Comparison of ENCODE assay signal across 8 mouse cellular contexts in the genomic region with DNA sequence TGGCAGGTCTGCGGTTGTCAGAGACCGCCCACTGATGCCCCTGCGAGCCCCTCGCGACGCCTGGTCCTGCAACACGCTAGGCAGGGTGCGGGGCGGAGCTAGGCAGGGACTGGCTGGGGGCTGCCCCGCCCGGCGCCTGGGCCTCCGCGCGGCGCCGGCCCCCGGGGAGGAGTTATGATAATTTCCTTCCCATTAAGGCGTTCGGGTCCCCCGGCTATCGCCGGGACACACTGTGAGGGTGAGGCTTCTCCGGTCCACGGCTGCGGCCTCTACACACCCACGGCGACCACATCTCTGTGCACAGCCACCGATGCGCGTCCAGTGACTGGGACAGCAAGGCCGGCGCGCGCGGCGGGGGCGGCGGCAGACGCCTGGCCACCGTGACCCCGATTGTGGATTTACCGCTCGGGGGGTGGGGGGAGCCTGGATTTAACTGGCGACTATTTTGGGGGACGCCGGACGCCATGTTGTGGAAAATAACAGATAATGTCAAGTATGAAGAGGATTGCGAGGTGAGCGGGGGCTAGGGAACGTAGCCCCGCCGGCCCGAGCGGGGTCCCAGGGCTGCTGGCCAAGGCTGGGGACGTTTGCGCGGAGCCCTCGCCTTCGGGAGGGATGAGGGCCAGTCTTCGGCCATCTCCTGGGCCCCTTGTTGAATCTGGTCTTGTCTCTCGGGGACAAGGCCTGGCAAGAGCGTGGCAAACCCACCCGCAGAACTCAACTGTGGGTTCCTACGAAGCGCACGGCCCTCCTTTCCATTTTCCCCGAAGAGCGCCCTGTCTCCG. TPM values are rescaled to one million over a fixed set of nuclear protein-coding genes. Genes with fewer than 3 reads are reported as not detected.
DNase-seq lines count a peak whose midpoint lies in the region; ATAC-seq lines count a peak whose summit lies in the region.

A gene (plus strand): TSS at position 223 of the 785 bp plus-strand sequence.

- H3K27me3 ChIP-seq in heart, embryonic 16.5 days (ENCODE audit: control insufficient read depth, insufficient read depth, low read length) = peaks cover 97% of the 10 kb centered on the region
- H3K27me3 ChIP-seq in limb, embryonic 13.5 days = peaks cover 99% of the 10 kb centered on the region
- peaks cover 100% of the 10 kb centered on the region for H3K27me3 ChIP-seq in neural tube, embryonic 11.5 days (ENCODE audit: control insufficient read depth, insufficient read depth, low read length)

- under 1% methylated on average over 70 of the region's 70 CpGs for WGBS in heart, embryonic 16.5 days
- whole genome bisulfite sequencing in limb, embryonic 13.5 days = under 1% methylated on average over 59 of the region's 70 CpGs
- under 1% methylated on average over 70 of the region's 70 CpGs for WGBS in neural tube, embryonic 11.5 days

- H3K9ac ChIP-seq in heart, embryonic 16.5 days (ENCODE audit: low read length) = no peak within 1 kb of the TSS
- peak within 1 kb of the TSS; percentile 50 for H3K9ac ChIP-seq in limb, embryonic 13.5 days
- H3K9ac ChIP-seq in neural tube, embryonic 11.5 days (ENCODE audit: low read length) = no peak within 1 kb of the TSS

- H3K4me3 ChIP-seq in heart, embryonic 16.5 days (ENCODE audit: low read length) = peak within 1 kb of the TSS; percentile 43
- H3K4me3 ChIP-seq in limb, embryonic 13.5 days = peak within 1 kb of the TSS; percentile 45
- peak within 1 kb of the TSS; percentile 25 for H3K4me3 ChIP-seq in neural tube, embryonic 11.5 days (ENCODE audit: low read depth, low read length)

- peaks cover 17% of the 10 kb centered on the region; the same call in 1 of the 2 replicates for H3K4me1 ChIP-seq in heart, embryonic 16.5 days (ENCODE audit: control insufficient read depth, insufficient read depth, low read length)
- H3K4me1 ChIP-seq in limb, embryonic 13.5 days = peaks cover 57% of the 10 kb centered on the region
- peaks cover 21% of the 10 kb centered on the region for H3K4me1 ChIP-seq in neural tube, embryonic 11.5 days (ENCODE audit: control insufficient read depth, insufficient read depth, low read length)

- no peak within 1 kb of the TSS for H3K27ac ChIP-seq in heart, embryonic 16.5 days (ENCODE audit: low read length)
- H3K27ac ChIP-seq in limb, embryonic 13.5 days = no peak within 1 kb of the TSS
- H3K27ac ChIP-seq in neural tube, embryonic 11.5 days (ENCODE audit: low read depth, low read length) = no peak within 1 kb of the TSS

- ATAC-seq in heart, embryonic 16.5 days (replicated peaks; ENCODE audit: extremely low read depth, insufficient read depth, low FRiP score) = peak; percentile 61
- ATAC-seq in limb, embryonic 13.5 days (ENCODE audit: low FRiP score, low read depth) = peak; percentile 49; the same call in 1 of the 2 replicates
- ATAC-seq in neural tube, embryonic 11.5 days (ENCODE audit: insufficient read depth, low FRiP score, low TSS enrichment) = peak; percentile 26

- DNase-seq in adrenal gland, adult (ENCODE audit: inconsistent age in 2 of 2, low spot score in 1 of 2) = peak; percentile 27 to 72
- no peak for DNase-seq in adrenal gland, adult 8-10 months
- peak; percentile 55 for DNase-seq in adrenal gland, postnatal 25 days
- DNase-seq in neural tube, embryonic 11.5 days (ENCODE audit: low spot score) = peak; percentile 74
- no peak for DNase-seq in T-cell, adult 2 months (ENCODE audit: low spot score)
- DNase-seq in cerebellum, postnatal 36 days = no peak

- H3K4me2 ChIP-seq in heart, embryonic 16.5 days (ENCODE audit: low read depth, low read length) = peak within 1 kb of the TSS; percentile 62
- peak within 1 kb of the TSS; percentile 73 for H3K4me2 ChIP-seq in limb, embryonic 13.5 days (replicated peaks)
- H3K4me2 ChIP-seq in neural tube, embryonic 11.5 days (ENCODE audit: low read depth) = peak within 1 kb of the TSS; percentile 47

- no peaks in the 10 kb centered on the region for H3K9me3 ChIP-seq in heart, embryonic 16.5 days (replicated peaks; ENCODE audit: control insufficient read depth, low read length)
- H3K9me3 ChIP-seq in limb, embryonic 13.5 days = no peaks in the 10 kb centered on the region
- no peaks in the 10 kb centered on the region for H3K9me3 ChIP-seq in neural tube, embryonic 11.5 days (ENCODE audit: control insufficient read depth, low read length)

- no peaks in the 10 kb centered on the region for H3K36me3 ChIP-seq in heart, embryonic 16.5 days (ENCODE audit: control insufficient read depth, insufficient read depth)
- H3K36me3 ChIP-seq in limb, embryonic 13.5 days = no peaks in the 10 kb centered on the region
- H3K36me3 ChIP-seq in neural tube, embryonic 11.5 days (ENCODE audit: control insufficient read depth, insufficient read depth, low read length) = no peaks in the 10 kb centered on the region

RNA-seq across cellular contexts. Expression of the gene that starts here (rescaled TPM):
- total RNA-seq in adrenal gland, adult 8-10 months (2022) = not detected
- not detected in 2 replicates for total RNA-seq in adrenal gland, postnatal 25 days (2021)
- polyA plus RNA-seq in heart, embryonic 16.5 days (2015; fragmentation: Nextera tagmentation; extraction: Ambion mirVana) = 0.15 and 0.22 TPM in 2 replicates
- polyA plus RNA-seq in limb, embryonic 13.5 days (2015; fragmentation: Nextera tagmentation; extraction: Ambion mirVana) = 4.0 and 4.9 TPM in 2 replicates
- polyA plus RNA-seq in neural tube, embryonic 11.5 days (2014; fragmentation: Nextera tagmentation; extraction: Ambion mirVana) = 0.76 and 1.3 TPM in 2 replicates

Comparison
In these comparisons a context has a peak if more than half of its experiments do, and no peak if none do; other contexts are left out.
1. DNase-seq: peak in adrenal gland, adult (2 of 2) and neural tube, embryonic 11.5 days (single experiment); none in adrenal gland, adult 8-10 months (single experiment), T-cell, adult 2 months (single experiment) and cerebellum, postnatal 36 days (0 of 2).
2. Peak in DNase-seq in adrenal gland, postnatal 25 days; RNA of the gene not detected or under 1 TPM.
3. Peak in ATAC-seq, H3K4me3 ChIP-seq and H3K4me2 ChIP-seq in heart, embryonic 16.5 days; RNA of the gene not detected or under 1 TPM.
4. Peak in every context shown above with its lines, with median percentiles within 50 percentile points of each other: ATAC-seq, H3K4me2 ChIP-seq and H3K4me3 ChIP-seq.